Mouse (Mus musculus) lung, embryonic 14.5 days (tissue): ENCODE measurements around the gene Hist1h3e. TPM values are rescaled to one million over a fixed set of nuclear protein-coding genes. Genes with fewer than 3 reads are reported as not detected.

Source experiments
- ATAC-seq: fragments of 200-750 bp; cut with Nextera tagmentation; 2 replicates; pipeline ENCODE4 v1.8.0; 2017; ENCODE audit warnings: mild to moderate bottlenecking, moderate TSS enrichment, moderate library complexity; ENCODE audit not compliant: insufficient read depth
- DNase-seq: peaks from one replicate; pipeline ENCODE4 v3.0.0-alpha.2; 2015
- H3K27ac ChIP-seq: fragments of 300-500 bp; sonication (generic); 2 replicates; pipeline ENCODE4 v1.5.1; 2014; ENCODE audit warnings: low read depth, mild to moderate bottlenecking, moderate library complexity
- H3K27me3 ChIP-seq: fragments of 300-500 bp; sonication (generic); 2 replicates; pipeline ENCODE4 v1.6.1; 2014; ENCODE audit warnings: low read length, control low read depth; ENCODE audit not compliant: insufficient read depth
- H3K36me3 ChIP-seq: fragments of 300-500 bp; sonication (generic); 2 replicates; pipeline ENCODE4 v1.6.1; 2014; ENCODE audit warnings: control low read depth; ENCODE audit not compliant: insufficient read depth
- H3K4me1 ChIP-seq: fragments of 300-500 bp; sonication (generic); 2 replicates; pipeline ENCODE4 v1.6.1; 2014; ENCODE audit warnings: antibody characterized with exemption, control low read depth; ENCODE audit not compliant: insufficient read depth
- H3K4me2 ChIP-seq: fragments of 300-500 bp; sonication (generic); 2 replicates; pipeline ENCODE4 v1.6.1; 2014; ENCODE audit warnings: mild to moderate bottlenecking
- H3K4me3 ChIP-seq: fragments of 300-500 bp; sonication (generic); 2 replicates; pipeline ENCODE4 v1.5.1; 2014; ENCODE audit warnings: low read depth, low read length
- H3K9ac ChIP-seq: fragments of 300-500 bp; sonication (generic); 2 replicates; pipeline ENCODE4 v1.6.1; 2014
- H3K9me3 ChIP-seq: fragments of 300-500 bp; sonication (generic); 2 replicates; pipeline ENCODE4 v1.6.1; 2016; ENCODE audit warnings: low read depth, low read length, control low read depth
- CTCF ChIP-seq: IDR thresholded peaks from 2 replicates; pipeline ENCODE4 v1.5.1; 2016; ENCODE audit warnings: antibody characterized with exemption, low read depth
- WGBS: fragments of 180-500 bp; shearing (Covaris S2); extraction: QIAGEN DNeasy Blood & Tissue Kit; methylation state at CpG from one replicate; pipeline ENCODE4 v1.1.7; 2014; 5-methylcytosine and 5-hydroxymethylcytosine counted together
- polyA plus RNA-seq: library from polyadenylated mRNA; unstranded; fragments of >200 nt; fragmentation: Nextera tagmentation; extraction: Ambion mirVana; gene quantifications from 2 replicates; pipeline ENCODE4 v1.2.1, GENCODE M21; 2014

Hist1h3e gene
- polyA plus RNA-seq, 1 experiment from 2014 or later: 10.6 TPM

DNA sequence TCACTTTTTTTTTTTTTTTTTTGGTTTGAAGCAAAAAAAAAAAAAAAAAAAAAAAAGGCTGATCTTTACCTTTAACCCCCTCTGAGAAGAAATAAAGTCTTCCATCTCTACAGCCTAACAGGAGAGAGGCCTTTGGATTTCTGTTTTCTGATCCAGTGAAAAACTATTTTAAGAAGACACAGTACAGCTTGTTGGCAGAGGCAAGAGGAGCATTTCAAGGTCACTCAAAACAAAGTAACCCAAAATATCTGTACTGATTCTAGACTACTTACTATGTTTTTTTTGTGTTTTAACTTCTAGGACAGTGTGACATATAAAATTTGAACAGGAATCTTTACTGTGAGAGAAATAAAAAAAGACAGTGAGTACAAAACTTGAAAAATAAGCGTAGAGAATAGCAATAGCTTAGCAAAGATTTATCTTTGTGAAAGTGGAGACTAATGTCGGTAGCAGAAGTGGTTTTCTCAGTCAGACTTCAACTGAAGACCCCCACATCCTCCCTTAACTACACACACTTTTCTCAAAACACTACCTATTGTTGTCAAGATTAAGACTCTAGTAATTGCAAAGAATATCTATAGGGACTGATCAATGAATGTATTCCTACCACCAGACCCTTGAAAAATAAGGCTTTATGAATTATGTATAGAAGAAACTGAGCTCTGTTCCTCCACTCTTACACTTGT is 32.5 kb downstream of the Hist1h3e start:
- Histone ChIP-seq H3K4me1 (peaks cover 19% of the 10 kb centered on the region; the same call in 1 of the 2 replicates), H3K9me3 (no peaks in the 10 kb centered on the region), H3K9ac (peak overlapping the region; percentile 89), H3K27ac (peak overlapping the region; percentile 99), H3K4me3 (peak overlapping the region; percentile 53), H3K36me3 (no peaks in the 10 kb centered on the region), H3K27me3 (no peaks in the 10 kb centered on the region), H3K4me2 (peak overlapping the region; percentile 63)
- 10% methylated on average over 2 of the region's 2 CpGs for WGBS
- no peak for TF ChIP-seq CTCF
- ATAC-seq (no peak), DNase-seq (peak; percentile 30)

DNA sequence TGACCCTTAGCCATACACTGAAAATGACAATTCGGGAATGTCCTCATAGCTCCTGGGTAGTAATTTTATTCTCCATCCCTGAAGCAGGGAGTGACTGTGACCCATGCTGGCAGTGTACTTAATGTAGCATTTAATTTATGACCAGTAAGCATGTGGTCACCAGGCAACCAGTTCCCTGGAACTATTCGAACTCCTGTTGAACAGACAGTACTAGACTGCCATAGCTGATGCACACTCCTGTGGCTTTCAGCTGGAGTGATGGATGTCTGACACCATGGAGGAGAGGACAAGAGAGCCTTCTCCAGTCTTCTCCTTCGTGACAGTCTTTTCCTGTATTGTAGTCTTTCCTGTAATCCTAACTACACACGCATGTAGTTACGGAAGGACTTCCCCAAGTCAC is 33.2 kb downstream of the Hist1h3e start:
- WGBS: 67% methylated on average over 5 of the region's 5 CpGs
- H3K9ac ChIP-seq: no peak overlapping the region
- DNase-seq (no peak), ATAC-seq (no peak)
- no peaks in the 10 kb centered on the region for H3K36me3 ChIP-seq
- no peaks in the 10 kb centered on the region for H3K9me3 ChIP-seq
- H3K4me3 ChIP-seq: no peak overlapping the region
- peak overlapping the region; percentile 63 for H3K4me2 ChIP-seq
- no peaks in the 10 kb centered on the region for H3K27me3 ChIP-seq
- peaks cover 19% of the 10 kb centered on the region; the same call in 1 of the 2 replicates for H3K4me1 ChIP-seq
- TF ChIP-seq CTCF: no peak
- H3K27ac ChIP-seq: peak overlapping the region; percentile 19; the same call in 1 of the 2 replicates

DNA sequence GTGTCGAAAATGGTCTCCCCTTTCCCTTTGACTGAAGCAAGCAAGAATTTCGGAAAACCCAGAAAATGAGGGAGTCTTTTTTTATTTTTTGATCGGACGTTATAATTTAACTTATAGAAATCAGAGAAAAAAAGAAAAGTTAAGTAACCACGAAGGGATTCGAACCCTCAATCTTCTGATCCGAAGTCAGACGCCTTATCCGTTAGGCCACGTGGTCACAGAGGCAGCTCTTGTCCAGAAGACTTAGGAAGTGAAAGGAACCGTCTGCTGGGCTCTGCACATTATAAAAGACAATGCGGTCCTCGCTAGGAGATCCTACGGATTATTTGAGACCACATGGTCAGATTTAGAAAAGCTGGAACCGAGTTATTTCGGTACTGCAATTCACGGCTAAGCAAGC is 35.9 kb downstream of the Hist1h3e start:
- peak overlapping the region; percentile 48 for H3K27ac ChIP-seq

DNA sequence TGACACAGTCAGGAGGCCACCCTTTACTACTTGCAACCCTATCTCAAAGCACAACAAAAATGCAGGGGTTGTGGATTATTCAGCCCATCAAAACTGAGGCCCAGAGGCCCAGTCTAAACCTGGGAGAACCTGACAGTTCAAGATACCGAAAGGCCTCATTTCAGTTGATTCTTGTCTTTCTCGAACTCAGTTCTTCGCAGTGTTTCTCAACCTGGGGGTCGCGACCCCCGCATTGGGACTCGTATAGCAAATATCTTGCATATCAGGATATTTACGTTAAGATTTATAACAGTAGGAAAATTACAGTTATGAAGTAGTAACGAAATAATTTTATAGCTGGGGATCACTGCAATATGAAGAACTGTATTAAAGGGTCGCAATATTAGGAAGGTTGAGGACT is 36.3 kb downstream of the Hist1h3e start:
- Histone ChIP-seq H3K4me3 (peak overlapping the region; percentile 36), H3K36me3 (no peaks in the 10 kb centered on the region), H3K4me1 (0 out of 2 replicates have a peak, but pooled peaks cover 10% of the 10 kb centered on the region), H3K9ac (peak overlapping the region; percentile 13; the same call in 1 of the 2 replicates), H3K27me3 (no peaks in the 10 kb centered on the region), H3K27ac (no peak overlapping the region), H3K4me2 (peak overlapping the region; percentile 53), H3K9me3 (no peaks in the 10 kb centered on the region)
- peak; percentile 74 for DNase-seq
- 1% methylated on average over 10 of the region's 10 CpGs for WGBS
- TF ChIP-seq CTCF: no peak
- ATAC-seq: no peak

More for the DNA sequence above, 35.9 kb downstream of the Hist1h3e start:
- peak overlapping the region; percentile 36 for H3K4me3 ChIP-seq
- H3K4me2 ChIP-seq: peak overlapping the region; percentile 53
- peak overlapping the region; percentile 38 for H3K9ac ChIP-seq
- H3K27me3 ChIP-seq: no peaks in the 10 kb centered on the region
- ATAC-seq (peak; percentile 28; the same call in 1 of the 2 replicates), DNase-seq (peak; percentile 99)
- H3K9me3 ChIP-seq: no peaks in the 10 kb centered on the region
- H3K4me1 ChIP-seq: 0 out of 2 replicates have a peak, but pooled peaks cover 10% of the 10 kb centered on the region
- no peak for TF ChIP-seq CTCF
- WGBS: under 1% methylated on average over 17 of the region's 17 CpGs
- no peaks in the 10 kb centered on the region for H3K36me3 ChIP-seq

DNA sequence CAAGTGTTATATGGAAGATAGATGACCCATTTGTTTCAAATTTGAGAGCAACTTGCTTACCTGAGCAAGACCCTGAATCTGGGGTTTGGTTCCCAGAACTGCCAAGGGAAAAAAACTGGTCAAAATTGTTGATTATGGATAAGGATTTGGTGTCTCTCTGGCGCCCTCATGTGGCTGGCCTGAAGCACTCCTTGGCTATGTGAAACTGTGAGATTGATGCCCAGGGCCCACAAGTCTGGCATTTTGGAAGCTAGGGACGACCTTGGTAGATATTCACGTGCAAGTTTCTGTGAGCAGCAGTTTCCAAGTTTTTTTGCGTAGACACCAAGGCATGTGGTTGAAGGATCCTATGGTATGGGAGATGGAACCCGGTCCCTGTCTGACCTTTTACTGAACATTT is 37.5 kb downstream of the Hist1h3e start:
- Histone ChIP-seq H3K4me2 (0 out of 2 replicates have a peak overlapping the region, but pooled peaks have one; percentile 20), H3K4me1 (0 out of 2 replicates have a peak, but pooled peaks cover 10% of the 10 kb centered on the region), H3K27me3 (no peaks in the 10 kb centered on the region), H3K27ac (no peak overlapping the region), H3K9ac (no peak overlapping the region), H3K36me3 (no peaks in the 10 kb centered on the region), H3K4me3 (no peak overlapping the region), H3K9me3 (no peaks in the 10 kb centered on the region)
- ATAC-seq (no peak; the same call in 1 of the 2 replicates), DNase-seq (peak; percentile 90)
- WGBS: 5% methylated on average over 5 of the region's 5 CpGs
- peak; percentile 88 for TF ChIP-seq CTCF

DNA sequence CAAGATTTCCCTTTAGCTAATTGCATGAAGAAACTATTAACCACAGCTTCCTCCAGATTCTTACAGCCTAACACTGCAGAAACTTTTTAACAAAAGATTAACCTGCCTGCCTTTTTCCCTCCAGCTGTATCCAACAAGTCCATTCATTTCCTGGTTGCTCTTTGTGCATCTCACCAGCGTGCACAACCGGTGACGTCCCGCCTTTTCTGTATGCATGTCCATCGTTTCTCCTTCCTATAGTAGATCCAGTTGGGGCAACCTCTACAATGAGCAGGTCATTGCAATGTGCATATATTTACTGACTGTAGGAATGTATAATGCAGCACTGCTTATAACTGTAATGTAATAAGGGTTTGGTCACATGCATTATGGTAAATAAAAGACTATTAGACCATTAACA is 38.2 kb downstream of the Hist1h3e start:
- no peak for TF ChIP-seq CTCF
- H3K9ac ChIP-seq: no peak overlapping the region
- no peaks in the 10 kb centered on the region for H3K27me3 ChIP-seq
- no peak for DNase-seq
- H3K27ac ChIP-seq: no peak overlapping the region
- H3K9me3 ChIP-seq: no peaks in the 10 kb centered on the region
- H3K4me1 ChIP-seq: 0 out of 2 replicates have a peak, but pooled peaks cover 10% of the 10 kb centered on the region
- no peak for ATAC-seq
- H3K4me3 ChIP-seq: no peak overlapping the region
- no peak overlapping the region for H3K4me2 ChIP-seq
- WGBS: 48% methylated on average over 5 of the region's 5 CpGs
- no peaks in the 10 kb centered on the region for H3K36me3 ChIP-seq

DNA sequence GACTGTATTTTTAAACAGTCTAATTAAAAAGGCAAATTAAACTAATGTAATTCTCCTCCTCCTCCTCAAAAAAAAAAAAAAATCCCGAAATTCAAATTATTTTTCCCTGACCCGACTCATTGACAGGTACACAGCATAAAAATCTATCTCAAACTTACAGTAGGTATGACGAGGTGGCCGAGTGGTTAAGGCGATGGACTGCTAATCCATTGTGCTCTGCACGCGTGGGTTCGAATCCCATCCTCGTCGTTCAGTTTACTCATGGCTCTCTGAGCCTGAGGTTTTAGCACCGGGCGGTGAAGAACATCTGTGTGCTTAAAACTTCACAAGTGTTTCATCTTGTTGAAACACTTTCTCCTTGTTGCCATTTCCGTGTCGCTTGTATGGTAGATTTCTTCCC is 40.5 kb downstream of the Hist1h3e start:
- H3K9ac ChIP-seq: no peak overlapping the region
- ATAC-seq (peak; percentile 49; the same call in 1 of the 2 replicates), DNase-seq (peak; percentile 91)
- H3K4me1 ChIP-seq: 0 out of 2 replicates have a peak, but pooled peaks cover 4% of the 10 kb centered on the region
- H3K4me2 ChIP-seq: peak overlapping the region; percentile 53
- H3K27me3 ChIP-seq: no peaks in the 10 kb centered on the region
- H3K4me3 ChIP-seq: peak overlapping the region; percentile 15
- no peaks in the 10 kb centered on the region for H3K36me3 ChIP-seq
- TF ChIP-seq CTCF: no peak
- no peaks in the 10 kb centered on the region for H3K9me3 ChIP-seq
- no peak overlapping the region for H3K27ac ChIP-seq
- under 1% methylated on average over 14 of the region's 14 CpGs for WGBS
